Mouse (Mus musculus) urinary bladder, postnatal 10 days (tissue): ENCODE data around the gene Abtb2.
"Not testable (repeated sequence)": the region's sequence is repeated elsewhere in the genome, so short reads cannot be mapped to it uniquely, and the experiment has no call there.

ENCODE experiments used
- DNase-seq: peaks from one replicate; pipeline ENCODE4 v3.0.0; 2022; ENCODE audit warnings: low spot score

Abtb2 gene

GRCm38 (mm10) chr2:103565732-103566422, at the start of gene Abtb2:
Gene Abtb2, plus strand, starts transcription at chr2:103566310.
- DNase-seq: peak; percentile 75

GRCm38 (mm10) chr2:103516472-103516871, 49.6 kb upstream of the Abtb2 start:
- no peak for DNase-seq

- DNase-seq: no peak
Observed at GRCm38 (mm10) chr2:103525596-103525995, 40.5 kb upstream of the Abtb2 start.

GRCm38 (mm10) chr2:103547132-103547531, 19.0 kb upstream of the Abtb2 start:
- no peak for DNase-seq

- not testable (repeated sequence) for DNase-seq
Observed at GRCm38 (mm10) chr2:103550301-103550700, 15.8 kb upstream of the Abtb2 start.

GRCm38 (mm10) chr2:103554041-103554440, 12.1 kb upstream of the Abtb2 start:
- no peak for DNase-seq

GRCm38 (mm10) chr2:103556125-103556877, 9.8 kb upstream of the Abtb2 start:
- no peak for DNase-seq

- DNase-seq: no peak
Observed at GRCm38 (mm10) chr2:103560955-103561354, 5.2 kb upstream of the Abtb2 start.

GRCm38 (mm10) chr2:103564427-103565023, 1.6 kb upstream of the Abtb2 start:
- DNase-seq: no peak

- no peak for DNase-seq
Observed at GRCm38 (mm10) chr2:103565171-103565591, 929 bp upstream of the Abtb2 start.

GRCm38 (mm10) chr2:103566423-103566712, 258 bp downstream of the Abtb2 start:
- DNase-seq: no peak

GRCm38 (mm10) chr2:103566713-103567521, 807 bp downstream of the Abtb2 start:
- no peak for DNase-seq

- no peak for DNase-seq
Observed at GRCm38 (mm10) chr2:103568161-103568560, 2.1 kb downstream of the Abtb2 start.

- DNase-seq: no peak
Observed at GRCm38 (mm10) chr2:103569716-103570115, 3.6 kb downstream of the Abtb2 start.

GRCm38 (mm10) chr2:103572354-103572753, 6.2 kb downstream of the Abtb2 start:
- no peak for DNase-seq

GRCm38 (mm10) chr2:103576371-103576770, 10.3 kb downstream of the Abtb2 start:
- DNase-seq: no peak

GRCm38 (mm10) chr2:103577752-103578662, 11.9 kb downstream of the Abtb2 start:
- DNase-seq: no peak

- DNase-seq: no peak
Observed at GRCm38 (mm10) chr2:103578663-103579213, 12.6 kb downstream of the Abtb2 start.

GRCm38 (mm10) chr2:103580756-103581155, 14.6 kb downstream of the Abtb2 start:
- DNase-seq: no peak

- no peak for DNase-seq
Observed at GRCm38 (mm10) chr2:103581369-103581897, 15.3 kb downstream of the Abtb2 start.

GRCm38 (mm10) chr2:103583316-103583715, 17.2 kb downstream of the Abtb2 start:
- DNase-seq: no peak
